Mouse (Mus musculus) midbrain, embryonic 16.5 days (tissue): ENCODE measurements around the gene Cyth1. TPM values are rescaled to one million over a fixed set of nuclear protein-coding genes. Genes with fewer than 3 reads are reported as not detected.

Experiments used
- ATAC-seq: fragments of 200-750 bp; cut with Nextera tagmentation; 2 replicates; pipeline ENCODE4 v1.8.0; 2017; ENCODE audit warnings: moderate TSS enrichment
- H3K27ac ChIP-seq: fragments of 300-500 bp; sonication (generic); 2 replicates; pipeline ENCODE4 v1.5.1; 2014; ENCODE audit warnings: mild to moderate bottlenecking, low read length, mixed read lengths
- H3K27me3 ChIP-seq: fragments of 300-500 bp; sonication (generic); 2 replicates; pipeline ENCODE4 v1.6.1; 2014; ENCODE audit warnings: low read depth, low read length, mixed read lengths; ENCODE audit not compliant: control insufficient read depth, insufficient read depth
- H3K36me3 ChIP-seq: fragments of 300-500 bp; sonication (generic); 2 replicates; pipeline ENCODE4 v1.6.1; 2014; ENCODE audit warnings: mild to moderate bottlenecking, low read length, moderate library complexity, mixed read lengths; ENCODE audit not compliant: control insufficient read depth, insufficient read depth
- H3K4me1 ChIP-seq: fragments of 300-500 bp; sonication (generic); 2 replicates; pipeline ENCODE4 v1.6.1; 2014; ENCODE audit warnings: mild to moderate bottlenecking, low read length, mixed read lengths; ENCODE audit not compliant: control insufficient read depth, insufficient read depth
- H3K4me2 ChIP-seq: fragments of 300-500 bp; sonication (generic); 2 replicates; pipeline ENCODE4 v1.6.1; 2014; ENCODE audit warnings: mild to moderate bottlenecking, low read length, mixed read lengths
- H3K4me3 ChIP-seq: fragments of 300-500 bp; sonication (generic); 2 replicates; pipeline ENCODE4 v1.5.1; 2014; ENCODE audit warnings: low read depth, mild to moderate bottlenecking, low read length, moderate library complexity, mixed read lengths
- H3K9ac ChIP-seq: fragments of 300-500 bp; sonication (generic); 2 replicates; pipeline ENCODE4 v1.6.1; 2014; ENCODE audit warnings: low read depth, low read length, mixed read lengths
- H3K9me3 ChIP-seq: fragments of 300-500 bp; sonication (generic); replicated peaks from 2 replicates; pipeline ENCODE4 v1.6.1; 2014; ENCODE audit warnings: mild to moderate bottlenecking, low read length, mixed read lengths; ENCODE audit not compliant: control insufficient read depth, poor library complexity, severe bottlenecking
- WGBS: fragments of 180-500 bp; shearing (Covaris S2); extraction: QIAGEN DNeasy Blood & Tissue Kit; methylation state at CpG from one replicate; pipeline ENCODE4 v1.1.7; 2014; 5-methylcytosine and 5-hydroxymethylcytosine counted together
- polyA plus RNA-seq: library from polyadenylated mRNA; unstranded; fragments of >200 nt; fragmentation: Nextera tagmentation; extraction: Ambion mirVana; gene quantifications from 2 replicates; pipeline ENCODE4 v1.2.1, GENCODE M21; 2015

Cyth1 gene
- polyA plus RNA-seq, 1 experiment from 2014 or later, result 26.7 TPM

DNA sequence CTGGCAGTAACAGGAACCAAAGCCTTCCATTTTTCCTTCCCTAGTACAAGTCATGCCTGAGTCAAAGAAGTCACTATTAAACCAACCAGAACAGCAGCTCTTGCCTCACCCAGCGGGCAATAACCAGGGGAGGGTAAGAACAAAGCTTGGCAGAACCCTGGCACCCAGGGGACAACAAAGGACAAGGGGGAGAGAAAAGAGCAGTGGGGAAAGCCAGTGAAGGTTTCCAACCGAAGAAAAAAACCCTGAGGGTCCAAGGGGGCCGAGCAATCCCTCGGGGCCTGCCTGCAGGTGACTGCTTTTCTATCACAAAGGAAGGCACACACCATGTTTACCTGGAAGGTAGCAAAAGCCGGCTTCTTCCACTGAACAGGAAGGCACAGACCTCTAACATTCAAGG lies 1.7 kb downstream of the Cyth1 start:
- ATAC-seq, result no peak
- 54% methylated on average over 5 of the region's 5 CpGs for WGBS

DNA sequence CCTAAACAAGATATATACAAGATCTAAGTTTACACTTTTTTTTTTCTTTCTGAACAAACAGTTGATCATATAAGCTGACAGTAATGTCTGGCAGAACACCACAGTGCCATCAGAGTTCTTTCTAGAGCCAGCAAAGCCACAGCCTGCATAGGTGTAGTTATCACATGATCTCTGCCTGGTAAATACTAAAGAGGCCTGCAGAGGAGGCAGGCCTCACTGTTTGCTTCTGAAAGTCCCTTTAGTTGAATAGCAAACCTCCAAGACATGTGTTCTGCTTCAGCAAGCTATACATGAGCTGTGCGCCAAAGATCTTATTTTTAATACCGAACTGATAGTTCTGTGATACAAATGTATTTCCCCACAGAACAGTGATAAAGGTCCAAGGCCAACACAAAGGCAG lies 3.3 kb downstream of the Cyth1 start:
- H3K9me3 ChIP-seq, result no peaks in the 10 kb centered on the region
- ATAC-seq, result no peak
- H3K36me3 ChIP-seq, result no peaks in the 10 kb centered on the region
- H3K4me1 ChIP-seq, result peaks cover 17% of the 10 kb centered on the region
- WGBS, result 93% methylated on average over 2 of the region's 2 CpGs
- H3K4me2 ChIP-seq, result no peak overlapping the region
- H3K27ac ChIP-seq, result no peak overlapping the region
- no peak overlapping the region for H3K9ac ChIP-seq
- no peaks in the 10 kb centered on the region for H3K27me3 ChIP-seq
- no peak overlapping the region for H3K4me3 ChIP-seq

More for the DNA sequence above, 1.7 kb downstream of the Cyth1 start:
- H3K36me3 ChIP-seq, result no peaks in the 10 kb centered on the region
- no peak overlapping the region for H3K27ac ChIP-seq
- no peaks in the 10 kb centered on the region for H3K27me3 ChIP-seq
- H3K4me1 ChIP-seq, result peaks cover 13% of the 10 kb centered on the region
- H3K4me3 ChIP-seq, result peak overlapping the region; percentile 89
- no peaks in the 10 kb centered on the region for H3K9me3 ChIP-seq
- H3K9ac ChIP-seq, result peak overlapping the region; percentile 90
- H3K4me2 ChIP-seq, result peak overlapping the region; percentile 96

DNA sequence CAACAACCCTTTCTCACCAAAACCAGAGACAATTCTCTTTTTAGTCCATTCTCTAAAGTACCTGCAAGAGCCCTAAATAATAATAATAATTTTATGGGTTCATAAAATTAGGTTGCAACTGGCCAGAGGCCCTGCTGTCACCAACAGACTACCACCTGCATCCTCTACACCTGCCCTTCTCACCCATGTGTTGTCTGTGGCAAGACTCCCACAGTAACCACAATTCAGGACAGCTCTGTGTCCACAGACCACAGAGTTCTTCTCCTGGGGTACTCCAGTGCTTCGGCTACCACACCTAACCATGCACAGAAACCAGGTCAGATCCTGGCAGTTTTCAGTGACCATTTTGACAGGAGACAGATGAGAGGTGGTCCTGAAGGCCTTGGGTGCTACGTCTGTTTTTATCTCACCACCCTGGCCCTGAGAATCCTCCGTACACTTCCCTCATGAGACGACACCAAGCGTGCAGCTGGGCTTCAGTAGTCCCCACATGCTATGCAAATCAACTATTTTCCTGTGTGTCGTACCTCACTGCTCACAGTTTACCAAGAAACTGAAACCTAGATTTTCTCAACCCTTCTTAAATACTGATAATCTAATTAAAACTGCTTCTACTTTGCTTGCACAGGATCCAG lies 4.6 kb downstream of the Cyth1 start:
- H3K27ac ChIP-seq, result no peak overlapping the region
- WGBS, result 89% methylated on average over 6 of the region's 6 CpGs

DNA sequence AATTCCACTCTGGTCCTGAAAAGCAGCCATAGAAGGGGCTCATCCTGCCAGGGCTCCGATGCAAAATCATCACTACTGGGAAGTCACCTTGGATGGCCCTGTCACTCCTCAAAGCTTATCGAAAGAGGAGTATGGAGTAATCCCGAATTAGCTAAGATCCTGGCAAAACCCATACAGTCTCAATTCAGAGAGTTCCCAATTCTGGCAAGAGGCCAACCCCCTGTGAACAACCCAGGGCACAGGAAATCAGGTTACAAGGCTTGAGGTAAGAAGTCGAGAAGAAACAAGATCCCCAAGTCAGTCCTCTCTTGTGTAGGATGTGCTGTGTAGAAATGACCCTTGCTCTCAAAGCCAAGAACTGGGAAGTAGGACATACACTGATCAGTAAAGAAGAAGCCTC lies 5.9 kb downstream of the Cyth1 start:
- 59% methylated on average over 4 of the region's 4 CpGs for WGBS

More for the DNA sequence above, 4.6 kb downstream of the Cyth1 start:
- Histone ChIP-seq H3K9ac (no peak overlapping the region), H3K4me2 (no peak overlapping the region), H3K9me3 (no peaks in the 10 kb centered on the region), H3K4me1 (peaks cover 25% of the 10 kb centered on the region), H3K4me3 (no peak overlapping the region), H3K27me3 (no peaks in the 10 kb centered on the region), H3K36me3 (no peaks in the 10 kb centered on the region)
- no peak for ATAC-seq

DNA sequence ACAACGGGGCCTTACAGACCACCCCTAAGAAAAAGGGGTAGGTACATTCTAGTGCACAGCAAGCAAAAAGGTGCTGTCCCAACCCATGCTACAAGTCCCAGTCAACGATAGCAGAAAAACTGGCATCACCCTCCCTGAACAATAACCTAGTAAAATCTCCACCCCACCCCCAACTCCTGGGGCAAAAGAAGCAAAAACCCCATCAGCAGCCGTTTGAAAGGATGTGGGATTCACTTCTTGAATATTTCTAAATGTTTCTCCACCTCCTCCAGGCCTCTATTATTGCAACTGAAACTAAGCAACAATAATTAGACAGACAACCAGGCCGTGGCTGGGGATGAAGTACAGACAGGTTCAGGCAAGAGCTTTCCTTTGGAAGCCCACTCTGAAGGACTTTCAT lies 8.0 kb downstream of the Cyth1 start:
- H3K27me3 ChIP-seq, result no peaks in the 10 kb centered on the region
- H3K9me3 ChIP-seq, result no peaks in the 10 kb centered on the region
- H3K27ac ChIP-seq, result no peak overlapping the region
- 77% methylated on average over 4 of the region's 4 CpGs for WGBS
- no peak overlapping the region for H3K4me3 ChIP-seq
- H3K4me1 ChIP-seq, result peaks cover 12% of the 10 kb centered on the region
- H3K36me3 ChIP-seq, result no peaks in the 10 kb centered on the region
- ATAC-seq, result no peak
- no peak overlapping the region for H3K4me2 ChIP-seq
- H3K9ac ChIP-seq, result no peak overlapping the region

More for the DNA sequence above, 5.9 kb downstream of the Cyth1 start:
- no peak overlapping the region for H3K9ac ChIP-seq
- no peak overlapping the region for H3K4me3 ChIP-seq
- H3K9me3 ChIP-seq, result no peaks in the 10 kb centered on the region
- H3K4me2 ChIP-seq, result no peak overlapping the region
- no peak overlapping the region for H3K27ac ChIP-seq
- H3K27me3 ChIP-seq, result no peaks in the 10 kb centered on the region
- no peak for ATAC-seq
- peaks cover 25% of the 10 kb centered on the region for H3K4me1 ChIP-seq
- no peaks in the 10 kb centered on the region for H3K36me3 ChIP-seq

DNA sequence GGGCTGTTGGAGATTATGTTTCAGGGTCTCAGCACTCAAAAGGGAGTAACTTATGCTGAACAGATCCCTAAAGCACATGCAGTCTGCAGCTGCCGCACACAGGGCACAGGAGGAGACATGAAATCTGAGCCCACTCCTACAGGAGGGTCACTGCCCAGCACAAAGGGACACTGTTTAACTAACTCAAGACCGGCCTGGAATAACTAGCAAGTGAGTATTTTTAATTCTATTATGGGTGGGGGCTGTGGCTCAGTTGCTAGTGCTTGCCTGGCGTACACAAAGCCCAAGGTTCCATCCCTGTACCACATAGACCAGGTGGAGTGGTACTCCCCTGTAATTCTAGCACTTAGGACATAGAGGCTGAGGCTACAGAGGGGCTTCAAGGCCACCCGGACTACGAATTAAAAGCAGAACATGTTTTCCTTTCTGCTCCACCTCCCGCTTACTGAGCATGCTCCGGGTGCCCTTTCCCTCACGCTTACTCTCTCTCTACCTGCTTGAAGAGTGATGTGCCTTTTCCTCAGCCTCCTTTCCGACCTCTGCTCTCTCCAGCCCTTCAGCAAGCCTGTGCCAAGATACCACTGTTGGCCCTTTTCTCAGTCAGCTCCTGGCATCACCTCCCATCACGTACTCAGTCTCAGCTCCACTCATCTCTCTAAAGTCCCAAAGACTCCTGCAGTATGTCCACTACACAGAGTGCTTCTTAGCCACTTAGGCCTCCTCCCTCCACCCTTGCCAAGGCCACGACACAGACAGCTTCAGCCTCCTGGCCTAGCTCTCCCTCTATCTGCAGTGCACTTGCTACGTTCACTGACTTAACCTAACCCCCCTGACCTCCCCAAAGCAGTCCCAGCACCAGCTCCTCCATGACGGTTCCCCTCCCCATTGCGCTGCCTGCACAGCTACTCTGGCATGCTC lies 8.9 kb downstream of the Cyth1 start:
- no peak overlapping the region for H3K9ac ChIP-seq
- H3K4me1 ChIP-seq, result peaks cover 12% of the 10 kb centered on the region
- WGBS, result 54% methylated on average over 14 of the region's 14 CpGs
- no peaks in the 10 kb centered on the region for H3K27me3 ChIP-seq
- H3K4me2 ChIP-seq, result no peak overlapping the region
- no peaks in the 10 kb centered on the region for H3K36me3 ChIP-seq
- no peak for ATAC-seq
- no peaks in the 10 kb centered on the region for H3K9me3 ChIP-seq
- no peak overlapping the region for H3K27ac ChIP-seq
- no peak overlapping the region for H3K4me3 ChIP-seq

DNA sequence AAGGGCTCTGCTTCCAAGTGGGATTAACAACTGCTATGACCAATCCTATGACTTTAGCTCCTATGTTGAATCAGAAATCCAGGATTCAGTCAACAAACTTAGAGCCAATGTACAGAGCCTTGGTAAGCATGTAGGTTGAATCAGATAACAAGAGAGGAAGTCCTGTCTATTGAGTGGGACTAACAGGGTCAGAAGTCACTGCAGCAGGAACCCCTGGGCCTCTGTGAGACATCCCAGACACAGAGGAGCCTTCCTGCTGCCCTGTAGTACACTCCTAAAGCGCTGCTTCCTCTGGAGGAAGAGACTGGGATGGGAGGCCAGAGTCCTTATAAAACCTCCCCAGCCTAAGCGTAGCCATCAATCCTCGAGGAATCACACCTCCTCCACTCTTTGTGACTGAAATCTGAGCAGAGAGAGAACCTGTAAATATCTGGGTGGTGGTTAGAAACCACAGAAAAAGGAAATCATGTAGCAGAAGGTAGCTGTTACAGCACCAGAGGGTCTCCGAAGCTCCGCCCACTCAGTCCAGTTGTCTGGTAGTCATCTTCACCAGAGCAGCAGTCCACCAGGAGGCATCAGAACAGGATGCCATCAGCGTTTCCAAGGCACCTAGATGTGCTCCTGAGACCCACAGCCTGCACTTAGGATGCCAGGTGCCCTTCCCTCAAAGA lies 11.7 kb downstream of the Cyth1 start:
- H3K36me3 ChIP-seq, result no peaks in the 10 kb centered on the region
- H3K9ac ChIP-seq, result no peak overlapping the region
- no peaks in the 10 kb centered on the region for H3K9me3 ChIP-seq
- H3K4me3 ChIP-seq, result no peak overlapping the region
- no peaks in the 10 kb centered on the region for H3K27me3 ChIP-seq
- H3K4me2 ChIP-seq, result no peak overlapping the region
- 84% methylated on average over 6 of the region's 6 CpGs for WGBS
- H3K27ac ChIP-seq, result no peak overlapping the region
- H3K4me1 ChIP-seq, result peaks cover 18% of the 10 kb centered on the region
- no peak for ATAC-seq

DNA sequence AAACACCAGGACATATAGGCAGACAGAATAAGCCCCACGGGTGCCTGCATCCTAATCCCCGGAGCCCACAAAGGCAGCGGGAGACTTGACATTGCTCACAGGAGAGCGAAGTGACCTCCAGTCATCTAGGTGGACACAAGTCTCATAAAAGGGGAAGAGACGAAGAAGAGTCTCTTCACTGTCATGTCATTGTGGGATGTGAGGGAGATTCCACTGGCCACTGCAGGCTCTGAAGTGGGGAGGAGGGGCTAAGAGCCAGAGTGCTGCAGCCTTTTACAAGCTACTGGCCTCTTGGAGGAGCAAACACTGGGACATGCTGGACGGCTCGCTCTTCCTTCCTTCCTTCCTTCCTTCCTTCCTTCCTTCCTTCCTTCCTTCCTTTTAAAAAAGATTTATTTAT lies 13.5 kb downstream of the Cyth1 start:
- Histone ChIP-seq H3K36me3 (no peaks in the 10 kb centered on the region), H3K4me1 (peaks cover 12% of the 10 kb centered on the region), H3K9me3 (no peaks in the 10 kb centered on the region), H3K9ac (no peak overlapping the region), H3K4me2 (no peak overlapping the region), H3K4me3 (no peak overlapping the region), H3K27ac (no peak overlapping the region), H3K27me3 (no peaks in the 10 kb centered on the region)
- 72% methylated on average over 7 of the region's 7 CpGs for WGBS
- no peak for ATAC-seq

DNA sequence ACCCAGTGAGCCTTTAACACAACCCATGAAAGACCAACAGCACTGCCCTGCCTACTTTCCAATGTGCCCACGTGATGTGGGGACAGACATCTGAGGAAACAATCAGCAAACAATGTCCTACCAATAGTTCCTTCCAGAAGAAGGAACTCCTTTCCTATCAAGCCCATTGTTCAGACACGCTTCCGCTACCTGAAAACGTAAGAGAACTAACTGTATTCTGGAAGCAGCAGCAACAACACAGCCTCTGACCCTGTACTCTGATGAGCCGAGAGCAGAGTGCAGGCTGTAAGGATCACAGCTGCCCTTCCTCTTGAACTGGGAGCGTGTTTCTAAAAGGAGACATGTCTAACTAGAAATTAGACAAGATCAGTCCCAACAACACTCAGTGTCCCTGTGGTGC lies 13.9 kb downstream of the Cyth1 start:
- H3K27ac ChIP-seq, result no peak overlapping the region
- no peaks in the 10 kb centered on the region for H3K27me3 ChIP-seq
- H3K36me3 ChIP-seq, result no peaks in the 10 kb centered on the region
- no peak overlapping the region for H3K4me2 ChIP-seq
- H3K4me3 ChIP-seq, result no peak overlapping the region
- no peak overlapping the region for H3K9ac ChIP-seq
- no peak for ATAC-seq
- 88% methylated on average over 6 of the region's 6 CpGs for WGBS
- H3K4me1 ChIP-seq, result peaks cover 8% of the 10 kb centered on the region
- H3K9me3 ChIP-seq, result no peaks in the 10 kb centered on the region
